Mouse (Mus musculus) small intestine, adult 2 months (tissue): ENCODE measurements around the gene Mtr.

Source experiments
- CTCF ChIP-seq: fragments of 200-500 bp; IDR thresholded peaks from 2 replicates; pipeline ENCODE4 v1.5.1; 2012; ENCODE audit warnings: low read depth, mild to moderate bottlenecking, control low read depth, inconsistent platforms, low read length, moderate library complexity, mixed read lengths; ENCODE audit not compliant: insufficient replicate concordance, insufficient read length; ENCODE audit errors: extremely low read depth
- POLR2A ChIP-seq: fragments of 200-500 bp; IDR thresholded peaks from 2 replicates; pipeline ENCODE4 v1.6.1; 2012; ENCODE audit warnings: low read depth, mild to moderate bottlenecking, control low read depth, inconsistent platforms, low read length, moderate library complexity

GRCm38 (mm10) chr13:12261505-12261904, 3.6 kb upstream of the Mtr start:
- TF ChIP-seq CTCF = no peak
- no peak for TF ChIP-seq POLR2A
